Mouse (Mus musculus): ENCODE results near the gene Hivep2. TPM values are rescaled to one million over a fixed set of nuclear protein-coding genes. Genes with fewer than 3 reads are reported as not detected.

The Hivep2 gene
- polyA plus RNA-seq, 1 experiment from 2014 or later: 7.9 TPM

GRCm38 (mm10) chr10:14197261-14197660 is 231.4 kb downstream of the Hivep2 start:
- no peaks in the 10 kb centered on the region for H3K9me3 ChIP-seq (ENCODE audit: control insufficient read depth, low read length)
- 74% methylated on average over 6 of the region's 6 CpGs for WGBS
- H3K9ac ChIP-seq (ENCODE audit: low read depth, low read length): no peak overlapping the region
- ATAC-seq (ENCODE audit: low FRiP score, low TSS enrichment): no peak
- H3K4me2 ChIP-seq (replicated peaks; ENCODE audit: low read depth, low read length): no peak overlapping the region
- no peaks in the 10 kb centered on the region for H3K27me3 ChIP-seq (ENCODE audit: control insufficient read depth, insufficient read depth, low read length)
- H3K27ac ChIP-seq (ENCODE audit: low read depth, low read length): no peak overlapping the region
- no peaks in the 10 kb centered on the region for H3K36me3 ChIP-seq (ENCODE audit: control insufficient read depth, insufficient read depth, low read length)
- peaks cover 7% of the 10 kb centered on the region; the same call in 1 of the 2 replicates for H3K4me1 ChIP-seq (ENCODE audit: control insufficient read depth, insufficient read depth, low read length)
- no peak overlapping the region for H3K4me3 ChIP-seq (ENCODE audit: low read length)

GRCm38 (mm10) chr10:14199332-14199731 is 233.5 kb downstream of the Hivep2 start:
- WGBS: 81% methylated on average over 7 of the region's 7 CpGs
- no peak overlapping the region for H3K4me3 ChIP-seq (ENCODE audit: low read length)
- no peak overlapping the region for H3K27ac ChIP-seq (ENCODE audit: low read depth, low read length)
- no peaks in the 10 kb centered on the region for H3K27me3 ChIP-seq (ENCODE audit: control insufficient read depth, insufficient read depth, low read length)
- no peak for ATAC-seq (ENCODE audit: low FRiP score, low TSS enrichment)
- no peaks in the 10 kb centered on the region for H3K36me3 ChIP-seq (ENCODE audit: control insufficient read depth, insufficient read depth, low read length)
- no peak overlapping the region for H3K9ac ChIP-seq (ENCODE audit: low read depth, low read length)
- H3K4me2 ChIP-seq (replicated peaks; ENCODE audit: low read depth, low read length): no peak overlapping the region
- peaks cover 7% of the 10 kb centered on the region; the same call in 1 of the 2 replicates for H3K4me1 ChIP-seq (ENCODE audit: control insufficient read depth, insufficient read depth, low read length)
- no peaks in the 10 kb centered on the region for H3K9me3 ChIP-seq (ENCODE audit: control insufficient read depth, low read length)

GRCm38 (mm10) chr10:14200310-14200709 is 234.4 kb downstream of the Hivep2 start:
- Histone ChIP-seq H3K9me3 (ENCODE audit: control insufficient read depth, low read length) (no peaks in the 10 kb centered on the region), H3K4me2 (replicated peaks; ENCODE audit: low read depth, low read length) (no peak overlapping the region), H3K27ac (ENCODE audit: low read depth, low read length) (no peak overlapping the region), H3K4me3 (ENCODE audit: low read length) (no peak overlapping the region), H3K27me3 (ENCODE audit: control insufficient read depth, insufficient read depth, low read length) (no peaks in the 10 kb centered on the region), H3K36me3 (ENCODE audit: control insufficient read depth, insufficient read depth, low read length) (no peaks in the 10 kb centered on the region), H3K4me1 (ENCODE audit: control insufficient read depth, insufficient read depth, low read length) (peaks cover 7% of the 10 kb centered on the region; the same call in 1 of the 2 replicates), H3K9ac (ENCODE audit: low read depth, low read length) (no peak overlapping the region)
- ATAC-seq (ENCODE audit: low FRiP score, low TSS enrichment): no peak
- 10% methylated on average over 2 of the region's 2 CpGs for WGBS

Other genes starting within 250 kb of the Hivep2 start
- 35.3 and 39.1 TPM in 2 replicates for gene Aig1, start 97.1 kb upstream of the Hivep2 start, polyA plus RNA-seq (2014; fragmentation: Nextera tagmentation; extraction: Ambion mirVana)

Data from kidney, embryonic 14.5 days (tissue).